Mouse (Mus musculus): ENCODE results near the gene Csf2ra. TPM values are rescaled to one million over a fixed set of nuclear protein-coding genes. Genes with fewer than 3 reads are reported as not detected.
"Not testable (repeated sequence)": the region's sequence is repeated elsewhere in the genome, so short reads cannot be mapped to it uniquely, and the experiment has no call there.

Csf2ra gene
- total RNA-seq, 2 experiments from 2014 or later: 36.4 to 42.3 TPM

DNA sequence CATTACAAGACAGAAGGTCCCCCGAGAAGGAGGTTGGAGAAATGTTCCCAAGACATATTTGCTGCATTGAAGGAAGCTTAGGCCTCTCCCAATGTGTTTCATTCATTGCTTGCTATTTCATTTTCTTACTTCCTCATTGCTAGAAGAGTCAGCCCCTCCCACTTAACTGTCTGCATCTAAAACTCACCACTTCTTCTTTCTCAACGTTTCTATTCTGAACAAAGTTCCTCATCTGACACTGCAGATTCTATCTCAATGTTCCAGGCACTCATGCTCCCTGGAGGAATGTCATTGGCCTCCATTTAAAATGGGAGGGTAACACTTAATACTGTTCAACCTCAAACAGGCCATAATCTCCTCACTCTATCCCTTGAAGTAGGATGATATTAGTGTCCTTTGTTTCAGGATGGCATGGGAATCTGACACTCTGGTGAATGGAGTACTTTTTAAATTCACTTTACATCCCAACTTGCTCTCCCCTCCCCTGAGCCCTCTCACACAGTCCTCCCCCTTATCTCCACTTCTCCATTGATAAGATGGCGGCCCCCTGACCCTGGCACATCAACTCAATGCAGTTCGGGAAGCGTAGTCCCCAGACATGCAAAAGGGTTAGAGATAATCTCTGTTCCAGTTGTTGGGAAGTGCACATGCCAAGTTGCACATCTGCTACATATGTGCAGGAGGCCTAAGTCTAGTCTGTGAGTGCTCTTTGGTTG lies 16.6 kb upstream of the Csf2ra start:
- Histone ChIP-seq H3K27ac (no peak overlapping the region), H3K4me3 (no peak overlapping the region)
- no peak for TF ChIP-seq CTCF (conservative IDR thresholded peaks at IDR 0.05)
- DNase-seq (ENCODE audit: low spot score in 2 of 2): no peak

- no peak overlapping the region for H3K27ac ChIP-seq
- DNase-seq (ENCODE audit: low spot score in 2 of 2): no peak
- H3K4me3 ChIP-seq: no peak overlapping the region
- TF ChIP-seq CTCF (conservative IDR thresholded peaks at IDR 0.05): no peak
Measured at GRCm38 (mm10) chr19:61237967-61238366, 9.7 kb upstream of the Csf2ra start.

- Histone ChIP-seq H3K27ac (no peak overlapping the region), H3K4me3 (no peak overlapping the region)
- DNase-seq (ENCODE audit: low spot score in 2 of 2): no peak
- TF ChIP-seq CTCF (conservative IDR thresholded peaks at IDR 0.05): no peak
Measured at GRCm38 (mm10) chr19:61234532-61234931, 6.3 kb upstream of the Csf2ra start.

DNA sequence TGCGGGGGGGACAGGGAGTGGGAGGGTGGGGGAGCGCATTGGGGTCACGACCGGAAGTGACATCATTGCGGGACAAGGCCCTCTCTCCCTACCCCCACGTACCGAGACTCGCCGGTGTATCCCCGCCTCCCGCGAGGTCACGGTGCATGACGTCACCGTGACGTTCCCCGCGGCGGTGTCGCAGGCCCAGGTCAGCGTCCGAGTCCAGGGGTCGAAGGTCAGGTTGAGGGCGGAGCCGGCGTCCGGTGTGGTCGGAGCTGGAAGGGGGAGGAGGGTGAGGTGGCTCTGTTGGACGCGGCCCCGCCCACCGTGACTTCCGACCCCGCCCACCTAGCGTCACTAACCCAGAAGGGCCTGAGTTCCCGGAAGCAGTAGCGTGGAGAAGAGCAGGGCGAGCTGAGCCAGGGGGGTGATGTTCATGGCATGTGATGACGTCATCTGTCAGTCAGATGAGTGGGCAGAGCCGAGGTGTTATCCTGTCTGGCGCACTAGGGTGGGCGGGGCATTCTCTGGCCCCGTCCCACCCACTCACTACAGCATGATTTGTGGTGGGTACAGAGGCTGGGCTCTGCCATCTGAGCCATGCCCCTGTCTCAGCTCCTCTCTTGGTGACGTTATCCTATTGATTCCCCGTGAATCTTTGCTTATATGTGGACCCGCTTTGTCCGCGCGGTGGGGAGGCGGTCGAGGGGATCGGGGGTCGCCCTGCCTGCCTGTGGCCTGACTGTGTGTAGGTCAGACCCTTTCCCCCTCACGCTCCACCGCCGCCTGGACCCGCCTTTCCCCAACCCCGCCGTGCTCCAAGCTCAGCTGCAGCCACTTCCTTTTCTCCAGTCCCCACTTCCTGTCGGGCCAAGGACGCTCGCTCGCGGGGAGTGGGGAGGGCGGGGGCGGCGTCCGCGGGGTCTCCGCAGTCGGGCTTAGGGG lies 1.0 kb downstream of the Csf2ra start:
- peak; percentile 84 to 90 for DNase-seq (ENCODE audit: low spot score in 2 of 2)
- no peak for TF ChIP-seq CTCF (conservative IDR thresholded peaks at IDR 0.05)
- peak overlapping the region; percentile 75 for H3K4me3 ChIP-seq

DNA sequence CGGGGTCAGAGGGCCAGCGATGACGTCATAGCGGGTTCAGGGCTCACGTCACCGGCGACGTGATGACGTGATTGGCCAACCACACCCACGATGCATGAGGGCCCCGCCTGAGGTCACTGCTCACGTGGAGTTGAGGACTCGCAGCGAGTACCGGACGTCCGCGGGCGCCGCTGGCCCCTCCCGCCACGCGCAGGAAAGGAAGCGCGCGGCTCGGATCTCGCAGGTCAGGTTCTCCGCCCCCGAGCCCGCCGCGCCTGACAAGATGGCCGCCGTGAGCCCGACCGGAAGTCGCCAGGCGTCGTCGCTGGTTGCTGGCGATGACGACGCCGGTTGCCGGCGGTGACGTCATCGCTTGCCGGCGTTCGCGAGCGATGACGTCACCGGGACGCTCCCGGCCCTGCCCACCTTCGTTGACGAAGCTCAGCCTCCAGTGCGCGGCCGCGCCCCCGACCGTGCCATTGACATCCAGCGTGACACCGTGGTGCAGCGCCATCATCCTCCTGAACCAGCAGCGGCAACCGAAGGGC lies 1.8 kb downstream of the Csf2ra start:
- DNase-seq (ENCODE audit: low spot score in 2 of 2): peak; percentile 71 to 79
- Histone ChIP-seq H3K27ac (peak overlapping the region; percentile 88), H3K4me3 (peak overlapping the region; percentile 75)
- no peak for TF ChIP-seq CTCF (conservative IDR thresholded peaks at IDR 0.05)

More for the DNA sequence above, 1.0 kb downstream of the Csf2ra start:
- peak overlapping the region; percentile 88 for H3K27ac ChIP-seq

DNA sequence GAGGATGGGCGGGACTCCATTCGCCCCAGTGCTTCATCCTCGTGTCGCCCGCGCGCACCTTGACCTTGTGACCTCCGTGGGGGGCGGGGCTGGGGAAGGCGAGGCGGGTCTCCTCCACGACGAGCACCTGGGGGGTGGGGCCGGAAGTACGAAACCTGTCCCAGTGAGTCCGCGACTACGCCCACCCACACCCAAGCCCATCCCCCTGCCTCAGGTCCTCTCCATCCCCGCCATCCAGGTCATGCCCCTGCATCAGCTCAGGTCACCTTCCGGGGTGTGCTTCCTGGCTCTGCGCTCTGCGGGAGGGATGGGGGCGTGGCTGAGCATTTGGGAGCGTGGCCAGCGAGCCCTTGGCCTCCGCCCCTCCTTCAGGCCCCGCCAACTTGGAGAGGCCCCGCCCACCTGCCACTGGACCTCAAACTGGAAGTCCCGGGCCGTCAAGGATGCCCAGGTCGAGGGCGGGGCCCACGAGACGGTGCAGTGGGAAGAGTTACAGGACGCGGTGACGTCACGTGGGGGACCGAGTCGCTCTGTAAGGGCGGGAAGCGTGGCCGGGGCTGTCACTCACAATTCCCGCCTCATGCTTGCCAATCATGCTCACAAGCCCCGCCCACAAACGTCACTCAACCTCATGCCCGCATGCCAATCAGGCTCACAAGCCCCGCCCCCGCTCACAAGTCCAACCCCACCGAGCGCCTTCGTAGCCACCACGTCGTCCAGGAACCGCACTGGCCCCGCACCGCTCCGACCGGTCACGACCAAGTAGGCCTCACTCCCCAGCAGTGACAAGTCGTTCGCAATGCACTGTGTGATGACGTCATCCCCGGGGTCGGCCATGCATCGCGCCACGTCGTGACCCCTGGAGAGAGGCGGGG lies 2.5 kb downstream of the Csf2ra start:
- peak; percentile 85 to 88 for DNase-seq (ENCODE audit: low spot score in 2 of 2)
- peak overlapping the region; percentile 75 for H3K4me3 ChIP-seq
- no peak for TF ChIP-seq CTCF (conservative IDR thresholded peaks at IDR 0.05)
- peak overlapping the region; percentile 88 for H3K27ac ChIP-seq

GRCm38 (mm10) chr19:61224678-61225525 lies 3.3 kb downstream of the Csf2ra start:
- peak overlapping the region; percentile 75 for H3K4me3 ChIP-seq
- TF ChIP-seq CTCF (conservative IDR thresholded peaks at IDR 0.05): no peak
- H3K27ac ChIP-seq: no peak overlapping the region
- no peak for DNase-seq (ENCODE audit: low spot score in 2 of 2)

DNA sequence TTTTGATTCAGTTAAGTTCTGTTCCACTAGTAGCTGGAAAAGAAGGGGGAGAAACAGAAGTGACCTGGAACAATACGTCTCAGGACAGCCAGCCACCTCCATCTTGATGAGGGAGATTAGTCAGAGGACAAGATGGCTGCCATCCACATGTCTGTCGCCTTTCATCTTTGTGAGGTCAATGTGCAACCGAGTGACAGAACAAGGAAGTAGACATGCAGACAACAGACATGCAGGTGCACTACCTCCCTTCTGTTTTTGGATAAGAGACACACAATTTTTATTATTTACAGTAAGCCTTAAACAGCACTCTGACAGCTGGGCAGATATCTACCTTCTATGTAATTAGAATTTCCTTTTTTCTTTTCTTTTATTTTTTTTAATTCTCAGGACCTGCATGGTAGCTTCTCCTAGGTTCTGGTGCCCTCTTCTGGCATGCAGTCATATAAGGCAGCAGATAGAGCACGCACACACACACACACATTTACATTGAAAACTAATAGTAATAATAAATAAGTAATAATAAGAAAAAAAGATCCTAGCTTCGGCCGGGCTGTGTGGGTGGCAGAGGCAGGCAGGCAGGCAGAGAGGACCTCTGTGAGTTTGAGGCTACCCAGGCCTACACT lies 4.4 kb downstream of the Csf2ra start:
- Histone ChIP-seq H3K27ac (no peak overlapping the region), H3K4me3 (no peak overlapping the region)
- DNase-seq (ENCODE audit: low spot score in 2 of 2): no peak
- TF ChIP-seq CTCF (conservative IDR thresholded peaks at IDR 0.05): no peak

DNA sequence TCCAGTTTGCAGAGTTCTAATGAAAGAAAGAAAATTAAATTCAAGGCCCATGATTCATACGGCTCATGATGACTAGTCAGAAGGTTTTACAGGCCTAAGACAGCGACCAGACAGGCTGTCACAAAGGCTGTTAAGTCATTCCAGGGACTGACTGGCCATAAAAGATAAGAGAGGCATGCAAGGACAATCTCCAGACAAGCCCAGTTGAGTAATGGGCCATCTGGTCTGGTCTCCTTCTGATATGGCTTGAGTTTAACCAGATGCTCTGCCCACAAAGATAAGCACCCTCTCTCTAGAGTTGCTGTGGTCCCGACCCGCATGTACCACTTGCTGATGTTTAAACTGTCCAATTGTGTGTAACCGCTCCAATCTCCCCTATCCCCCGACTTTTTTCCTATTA lies 20.7 kb downstream of the Csf2ra start:
- not testable (repeated sequence) for DNase-seq (ENCODE audit: low spot score in 2 of 2); H3K4me3 ChIP-seq; H3K27ac ChIP-seq

GRCm38 (mm10) chr19:61199836-61200235 lies 28.4 kb downstream of the Csf2ra start:
- no peak overlapping the region for H3K4me3 ChIP-seq
- TF ChIP-seq CTCF (conservative IDR thresholded peaks at IDR 0.05): no peak
- DNase-seq (ENCODE audit: low spot score in 2 of 2): no peak
- H3K27ac ChIP-seq: no peak overlapping the region

GRCm38 (mm10) chr19:61199316-61199715 lies 28.9 kb downstream of the Csf2ra start:
- peak; percentile 83 to 85 for DNase-seq (ENCODE audit: low spot score in 2 of 2)
- Histone ChIP-seq H3K4me3 (no peak overlapping the region), H3K27ac (no peak overlapping the region)
- no peak for TF ChIP-seq CTCF (conservative IDR thresholded peaks at IDR 0.05)

DNA sequence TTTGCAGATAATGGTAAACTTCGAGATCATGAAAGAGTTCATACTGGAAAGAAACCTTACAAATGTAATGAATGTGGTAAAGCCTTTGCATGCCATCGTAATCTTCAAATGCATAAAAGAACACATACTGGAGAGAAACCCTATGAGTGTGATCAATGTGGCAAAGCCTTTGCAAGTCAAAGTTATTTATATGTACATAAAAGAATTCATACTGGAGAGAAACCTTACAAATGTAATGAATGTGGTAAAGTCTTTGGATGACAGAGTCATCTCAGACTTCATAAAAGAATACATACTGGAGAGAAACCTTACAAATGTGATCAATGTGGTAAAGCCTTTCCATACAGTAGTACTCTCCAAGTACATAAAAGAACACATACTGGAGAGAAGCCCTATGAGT lies 44.6 kb downstream of the Csf2ra start, which contains the start of gene Gm6020:
Gene Gm6020, plus strand, starts transcription at position 301 of the 400 bp plus-strand sequence.
- not testable (repeated sequence) for DNase-seq (ENCODE audit: low spot score in 2 of 2); H3K27ac ChIP-seq; H3K4me3 ChIP-seq

Data from layer of hippocampus, adult 2 months (tissue).